Mouse (Mus musculus) forebrain, embryonic 16.5 days (tissue): ENCODE data around the gene Palld. TPM values are rescaled to one million over a fixed set of nuclear protein-coding genes. Genes with fewer than 3 reads are reported as not detected.

Source experiments
- ATAC-seq: fragments of 200-750 bp; cut with Nextera tagmentation; 2 replicates; pipeline ENCODE4 v1.8.0; 2017; ENCODE audit warnings: mild to moderate bottlenecking, moderate library complexity
- H3K27ac ChIP-seq: fragments of 300-500 bp; sonication (generic); 2 replicates; pipeline ENCODE4 v1.5.1; 2014; ENCODE audit warnings: low read length, control low read depth
- H3K27me3 ChIP-seq: fragments of 300-500 bp; sonication (generic); replicated peaks from 2 replicates; pipeline ENCODE4 v1.6.1; 2014; ENCODE audit warnings: low read length; ENCODE audit not compliant: control insufficient read depth, insufficient read depth
- H3K36me3 ChIP-seq: fragments of 300-500 bp; sonication (generic); 2 replicates; pipeline ENCODE4 v1.6.1; 2014; ENCODE audit not compliant: control insufficient read depth, insufficient read depth
- H3K4me1 ChIP-seq: fragments of 300-500 bp; sonication (generic); replicated peaks from 2 replicates; pipeline ENCODE4 v1.6.1; 2014; ENCODE audit warnings: low read length; ENCODE audit not compliant: control insufficient read depth, insufficient read depth
- H3K4me2 ChIP-seq: fragments of 300-500 bp; sonication (generic); 2 replicates; pipeline ENCODE4 v1.6.1; 2014; ENCODE audit warnings: mild to moderate bottlenecking, low read length, control low read depth
- H3K4me3 ChIP-seq: fragments of 300-500 bp; sonication (generic); replicated peaks from 2 replicates; pipeline ENCODE4 v1.5.1; 2014; ENCODE audit warnings: mild to moderate bottlenecking, low read length, control low read depth
- H3K9ac ChIP-seq: fragments of 300-500 bp; sonication (generic); replicated peaks from 2 replicates; pipeline ENCODE4 v1.6.1; 2014; ENCODE audit warnings: low read depth, low read length, control low read depth
- H3K9me3 ChIP-seq: fragments of 300-500 bp; sonication (generic); 2 replicates; pipeline ENCODE4 v1.6.1; 2016; ENCODE audit warnings: low read length; ENCODE audit not compliant: control insufficient read depth
- WGBS: fragments of 180-500 bp; shearing (Covaris S2); extraction: QIAGEN DNeasy Blood & Tissue Kit; methylation state at CpG from one replicate; pipeline ENCODE4 v1.1.7; 2014; 5-methylcytosine and 5-hydroxymethylcytosine counted together
- polyA plus RNA-seq: library from polyadenylated mRNA; unstranded; fragments of >200 nt; fragmentation: Nextera tagmentation; extraction: Ambion mirVana; gene quantifications from 2 replicates; pipeline ENCODE4 v1.2.1, GENCODE M21; 2015

Gene Palld
- polyA plus RNA-seq, 1 experiment from 2014 or later: 16.8 TPM

DNA sequence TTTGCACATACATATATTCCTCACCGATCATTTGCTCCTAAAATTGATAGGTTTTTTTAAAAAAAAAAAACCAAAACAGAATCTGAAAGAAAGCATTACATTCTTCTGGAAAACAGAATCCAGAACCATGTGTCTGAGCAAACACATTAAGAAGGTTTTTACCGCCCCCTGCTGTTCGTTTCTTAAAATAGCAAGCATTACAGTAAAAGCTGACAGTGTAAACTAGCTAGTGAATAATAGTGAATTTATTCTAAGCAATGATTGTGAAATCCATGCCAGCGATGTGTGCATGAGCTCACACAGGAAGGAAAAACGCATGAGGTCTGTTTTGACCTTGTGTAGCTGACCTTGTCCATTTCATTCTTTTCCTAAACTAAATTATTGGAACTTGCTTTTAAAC is 27.2 kb downstream of the Palld start:
- Histone ChIP-seq H3K9ac (no peak overlapping the region), H3K4me2 (no peak overlapping the region), H3K9me3 (no peaks in the 10 kb centered on the region), H3K27ac (no peak overlapping the region), H3K27me3 (no peaks in the 10 kb centered on the region), H3K36me3 (no peaks in the 10 kb centered on the region), H3K4me3 (no peak overlapping the region), H3K4me1 (no peaks in the 10 kb centered on the region)
- peak; percentile 86 for ATAC-seq
- WGBS: 12% methylated on average over 5 of the region's 5 CpGs

DNA sequence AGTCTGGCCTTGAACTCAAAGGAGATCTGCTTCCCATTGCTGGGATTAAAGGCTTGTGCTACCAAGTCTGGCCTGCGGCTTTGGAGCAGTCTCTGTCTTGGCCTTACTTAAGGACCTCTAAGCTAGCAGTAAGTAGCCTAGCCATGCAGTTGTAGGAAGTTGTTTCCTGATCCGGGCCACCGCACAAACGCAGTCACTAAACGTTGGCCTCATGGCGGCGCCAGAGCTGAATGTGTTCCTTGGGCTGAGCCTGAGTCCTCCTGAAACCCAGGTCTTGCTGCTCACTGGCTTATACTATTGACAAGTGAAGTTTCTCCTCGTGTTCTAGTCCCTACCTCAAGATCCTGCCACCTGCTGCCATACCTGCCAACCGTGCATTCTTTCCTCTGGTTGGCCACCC is 28.5 kb downstream of the Palld start:
- Histone ChIP-seq H3K36me3 (no peaks in the 10 kb centered on the region), H3K4me3 (no peak overlapping the region), H3K27me3 (no peaks in the 10 kb centered on the region), H3K9ac (no peak overlapping the region), H3K4me2 (no peak overlapping the region), H3K27ac (no peak overlapping the region), H3K9me3 (no peaks in the 10 kb centered on the region), H3K4me1 (no peaks in the 10 kb centered on the region)
- no peak for ATAC-seq
- 44% methylated on average over 9 of the region's 9 CpGs for WGBS

DNA sequence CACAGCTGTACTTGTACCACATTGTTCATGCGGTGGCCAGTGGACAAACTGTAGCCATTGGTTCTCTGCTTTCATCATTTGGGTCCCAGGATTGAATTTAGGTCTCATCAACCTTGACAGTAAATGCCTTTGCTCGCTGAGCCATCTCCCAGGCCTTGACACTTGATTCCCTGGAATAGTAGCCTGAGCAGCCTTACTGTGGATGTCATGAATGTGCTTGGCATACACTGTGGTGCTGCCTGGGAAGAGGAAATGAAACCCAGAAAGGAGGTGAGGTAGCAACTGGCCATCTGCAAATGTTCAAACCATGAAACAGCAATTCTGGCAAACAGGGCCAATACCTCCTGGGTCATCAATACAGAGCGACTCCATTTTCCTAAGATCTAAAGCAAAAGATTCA is 34.0 kb downstream of the Palld start:
- Histone ChIP-seq H3K4me3 (no peak overlapping the region), H3K4me1 (0 out of 2 replicates have a peak, but pooled peaks cover 2% of the 10 kb centered on the region), H3K36me3 (no peaks in the 10 kb centered on the region), H3K27me3 (no peaks in the 10 kb centered on the region), H3K27ac (no peak overlapping the region), H3K9ac (no peak overlapping the region), H3K4me2 (no peak overlapping the region), H3K9me3 (no peaks in the 10 kb centered on the region)
- no peak for ATAC-seq
- WGBS: 96% methylated on average over 3 of the region's 3 CpGs

DNA sequence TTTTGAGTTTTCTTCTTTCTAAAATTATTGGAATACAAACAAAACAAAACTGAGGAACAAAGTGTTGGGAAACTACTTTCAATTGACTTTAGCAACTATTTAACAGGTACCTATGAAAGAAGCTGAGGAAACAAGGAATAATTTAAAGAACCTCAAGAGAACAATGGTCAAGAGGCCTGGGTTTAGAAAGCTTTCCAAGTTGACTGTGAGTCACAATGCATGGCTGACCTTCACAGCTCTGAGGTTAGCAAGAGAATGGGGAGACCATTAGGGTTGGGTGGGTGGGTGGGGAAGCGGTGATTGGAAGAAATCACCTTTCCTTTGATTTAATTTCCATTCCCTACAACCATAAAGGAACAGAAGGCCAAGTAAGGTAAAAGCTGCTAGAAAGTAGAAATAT is 35.6 kb downstream of the Palld start:
- H3K4me2 ChIP-seq: no peak overlapping the region
- H3K9ac ChIP-seq: no peak overlapping the region

DNA sequence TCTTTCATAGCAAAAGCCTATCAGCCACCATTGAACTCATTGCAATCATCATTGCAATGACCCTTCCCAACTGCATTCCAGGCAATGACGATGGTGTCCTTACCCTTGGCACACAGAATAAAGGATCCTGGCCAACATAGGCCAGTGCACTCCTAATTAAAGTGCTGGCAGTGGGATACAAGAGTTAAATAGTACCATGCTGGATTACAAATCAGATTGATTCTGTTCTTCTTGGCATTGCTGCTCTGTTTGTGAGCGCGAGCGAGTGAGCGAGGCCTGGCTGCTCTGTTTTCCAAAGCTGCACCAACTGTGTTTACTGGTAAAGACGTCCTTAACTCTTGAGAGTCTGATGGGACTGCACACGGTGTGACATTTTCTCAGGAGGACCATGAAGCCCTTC is 37.1 kb downstream of the Palld start:
- Histone ChIP-seq H3K27me3 (no peaks in the 10 kb centered on the region), H3K36me3 (no peaks in the 10 kb centered on the region), H3K4me1 (0 out of 2 replicates have a peak, but pooled peaks cover 2% of the 10 kb centered on the region), H3K9ac (no peak overlapping the region), H3K9me3 (no peaks in the 10 kb centered on the region), H3K27ac (no peak overlapping the region), H3K4me2 (no peak overlapping the region), H3K4me3 (no peak overlapping the region)
- 30% methylated on average over 7 of the region's 7 CpGs for WGBS
- peak; percentile 87 for ATAC-seq

More for the DNA sequence above, 35.6 kb downstream of the Palld start:
- Histone ChIP-seq H3K27me3 (no peaks in the 10 kb centered on the region), H3K9me3 (no peaks in the 10 kb centered on the region), H3K4me1 (0 out of 2 replicates have a peak, but pooled peaks cover 2% of the 10 kb centered on the region), H3K4me3 (no peak overlapping the region), H3K36me3 (no peaks in the 10 kb centered on the region), H3K27ac (no peak overlapping the region)
- 89% methylated on average over 1 of the region's 1 CpGs for WGBS
- ATAC-seq: no peak

DNA sequence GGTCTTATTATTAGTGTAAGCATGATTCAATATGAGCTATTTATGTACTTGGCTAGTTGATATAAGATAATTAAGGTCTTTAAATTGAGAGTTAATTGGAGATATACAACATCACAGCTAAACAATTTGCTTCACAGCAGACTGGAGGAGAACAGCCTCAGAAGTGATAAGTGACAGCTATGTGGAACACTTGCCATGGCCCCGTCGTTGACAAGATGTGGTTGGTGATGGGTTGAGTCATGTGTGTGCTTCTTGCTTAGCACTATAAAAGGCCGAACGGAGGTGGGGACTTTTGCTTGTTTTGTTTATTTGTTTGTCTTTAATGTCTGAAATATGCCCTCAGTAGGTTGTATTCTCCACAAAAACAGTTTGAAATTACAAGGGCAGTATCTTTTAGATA is 51.2 kb downstream of the Palld start:
- H3K4me2 ChIP-seq: no peak overlapping the region
- no peak for ATAC-seq
- H3K27ac ChIP-seq: no peak overlapping the region
- H3K27me3 ChIP-seq: no peaks in the 10 kb centered on the region
- H3K4me1 ChIP-seq: no peaks in the 10 kb centered on the region
- H3K36me3 ChIP-seq: no peaks in the 10 kb centered on the region
- 67% methylated on average over 4 of the region's 4 CpGs for WGBS
- 0 out of 2 replicates have a peak, but pooled peaks cover 2% of the 10 kb centered on the region for H3K9me3 ChIP-seq
- H3K4me3 ChIP-seq: no peak overlapping the region
- no peak overlapping the region for H3K9ac ChIP-seq

DNA sequence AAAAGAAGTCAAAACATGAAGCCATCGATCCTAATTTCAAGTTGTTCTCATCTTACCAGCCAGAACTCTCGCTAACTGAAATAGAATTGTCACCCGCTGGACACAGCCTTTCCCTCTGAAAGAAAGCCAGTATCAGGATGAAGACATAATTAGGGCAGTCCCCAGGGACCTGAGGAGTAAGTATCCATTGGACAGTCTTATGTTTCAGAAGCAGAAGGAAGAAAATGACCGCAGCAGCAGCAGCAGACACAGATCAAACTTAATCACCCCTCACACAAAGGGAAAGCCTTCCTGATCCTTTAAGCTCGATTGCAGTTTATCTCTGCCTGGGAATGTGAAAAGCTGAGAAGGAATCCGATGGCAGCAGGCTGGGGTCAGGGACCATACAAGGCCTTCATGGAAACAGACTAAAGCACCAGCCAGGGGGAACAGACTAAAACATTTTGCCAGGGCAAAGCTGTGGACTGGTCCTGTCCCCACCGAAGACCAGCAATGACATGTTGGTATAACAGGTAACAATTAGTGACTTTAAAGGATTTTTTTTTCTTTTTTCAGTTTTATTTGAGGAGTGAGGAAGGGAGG is 53.8 kb downstream of the Palld start:
- Histone ChIP-seq H3K36me3 (no peaks in the 10 kb centered on the region), H3K27ac (no peak overlapping the region), H3K4me2 (no peak overlapping the region), H3K9me3 (0 out of 2 replicates have a peak, but pooled peaks cover 2% of the 10 kb centered on the region), H3K9ac (no peak overlapping the region), H3K27me3 (no peaks in the 10 kb centered on the region), H3K4me1 (no peaks in the 10 kb centered on the region), H3K4me3 (no peak overlapping the region)
- ATAC-seq: no peak
- 31% methylated on average over 7 of the region's 7 CpGs for WGBS

DNA sequence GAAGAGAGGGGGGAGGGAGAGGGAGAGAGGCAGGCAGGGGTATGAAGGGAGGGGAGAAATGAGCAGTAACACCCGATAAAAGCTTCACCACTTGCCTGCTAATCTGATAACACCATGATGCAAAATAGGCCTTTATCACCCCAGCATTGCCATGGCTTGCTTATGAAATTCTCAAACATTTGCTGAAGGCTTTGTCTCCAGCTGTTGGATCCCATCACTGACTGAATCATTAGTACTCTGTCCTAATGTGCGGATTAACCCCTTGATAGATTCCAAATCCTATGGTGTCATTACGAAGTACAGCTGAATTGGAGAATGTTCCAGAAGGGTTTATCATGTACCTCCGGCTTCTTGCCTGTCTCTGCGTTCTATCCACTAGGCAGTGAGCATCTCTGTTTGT is 55.0 kb downstream of the Palld start:
- WGBS: 77% methylated on average over 5 of the region's 5 CpGs
- Histone ChIP-seq H3K27ac (no peak overlapping the region), H3K9me3 (0 out of 2 replicates have a peak, but pooled peaks cover 2% of the 10 kb centered on the region), H3K27me3 (no peaks in the 10 kb centered on the region), H3K4me2 (no peak overlapping the region), H3K4me3 (no peak overlapping the region), H3K4me1 (no peaks in the 10 kb centered on the region), H3K9ac (no peak overlapping the region), H3K36me3 (no peaks in the 10 kb centered on the region)
- no peak for ATAC-seq

DNA sequence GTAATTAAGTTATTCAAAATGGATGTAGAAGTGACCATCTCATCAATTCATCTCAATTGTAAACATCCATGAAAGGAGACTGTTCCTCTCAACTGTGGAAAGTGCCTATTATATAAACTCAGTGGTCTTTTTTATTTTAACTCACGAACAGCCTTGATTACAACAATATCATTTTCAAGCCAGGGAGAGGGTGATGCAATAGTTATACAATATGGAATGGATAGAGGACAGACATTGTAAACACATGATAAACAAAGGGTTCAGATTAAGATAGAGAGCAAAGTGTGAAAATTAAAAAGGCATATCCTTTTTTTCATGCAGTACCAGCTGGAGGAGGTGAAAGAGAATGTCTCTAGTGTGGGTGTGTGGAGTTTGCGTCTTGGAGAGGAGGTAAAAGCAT is 57.5 kb downstream of the Palld start:
- Histone ChIP-seq H3K9me3 (0 out of 2 replicates have a peak, but pooled peaks cover 2% of the 10 kb centered on the region), H3K4me3 (no peak overlapping the region), H3K27ac (no peak overlapping the region), H3K36me3 (no peaks in the 10 kb centered on the region), H3K4me1 (no peaks in the 10 kb centered on the region), H3K4me2 (no peak overlapping the region), H3K9ac (no peak overlapping the region), H3K27me3 (no peaks in the 10 kb centered on the region)
- ATAC-seq: no peak
- 27% methylated on average over 2 of the region's 2 CpGs for WGBS

DNA sequence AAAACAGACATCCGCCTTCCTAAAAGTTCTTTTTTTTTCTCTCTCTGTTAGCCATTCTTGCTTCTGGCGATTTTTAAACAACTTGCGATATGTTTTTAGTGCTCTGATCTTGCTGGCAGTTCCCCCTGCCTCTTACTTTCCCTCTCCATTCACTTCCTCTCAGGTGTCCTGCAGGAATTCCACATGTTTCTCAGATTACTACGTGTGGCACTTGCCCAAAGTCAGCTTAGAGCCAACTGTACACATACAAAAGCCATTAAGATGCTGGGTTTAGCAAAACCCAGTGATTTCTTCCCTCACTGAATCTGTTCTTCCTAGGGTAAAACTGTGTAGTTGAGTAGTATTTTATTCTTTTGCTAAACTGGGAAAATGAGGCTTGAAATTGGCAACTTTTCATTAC is 57.9 kb downstream of the Palld start:
- Histone ChIP-seq H3K27me3 (no peaks in the 10 kb centered on the region), H3K9ac (no peak overlapping the region), H3K4me2 (no peak overlapping the region), H3K4me3 (no peak overlapping the region), H3K27ac (no peak overlapping the region), H3K4me1 (no peaks in the 10 kb centered on the region), H3K36me3 (no peaks in the 10 kb centered on the region), H3K9me3 (0 out of 2 replicates have a peak, but pooled peaks cover 2% of the 10 kb centered on the region)
- ATAC-seq: no peak
- 54% methylated on average over 4 of the region's 4 CpGs for WGBS
